Mouse (Mus musculus) liver, postnatal 0 days (tissue): ENCODE data around the gene Sod3. TPM values are rescaled to one million over a fixed set of nuclear protein-coding genes. Genes with fewer than 3 reads are reported as not detected.

Experiments used
- ATAC-seq: fragments of 200-750 bp; cut with Nextera tagmentation; 2 replicates; pipeline ENCODE4 v1.8.0; 2017; ENCODE audit warnings: mild to moderate bottlenecking, moderate library complexity
- DNase-seq: peaks from one replicate; pipeline ENCODE4 v3.0.0-alpha.2; 2016
- H3K27ac ChIP-seq: fragments of 300-500 bp; sonication (generic); 2 replicates; pipeline ENCODE4 v1.5.1; 2014; ENCODE audit warnings: antibody characterized with exemption, moderate library complexity, mild to moderate bottlenecking, low read depth
- H3K27me3 ChIP-seq: fragments of 300-500 bp; sonication (generic); 2 replicates; pipeline ENCODE4 v1.6.1; 2014; ENCODE audit warnings: low read length, control low read depth, mixed read lengths; ENCODE audit not compliant: insufficient read depth
- H3K36me3 ChIP-seq: fragments of 300-500 bp; sonication (generic); replicated peaks from 2 replicates; pipeline ENCODE4 v1.6.1; 2014; ENCODE audit warnings: mild to moderate bottlenecking, control low read depth, low read length, moderate library complexity, mixed read lengths; ENCODE audit not compliant: insufficient read depth
- H3K4me1 ChIP-seq: fragments of 300-500 bp; sonication (generic); 2 replicates; pipeline ENCODE4 v1.6.1; 2014; ENCODE audit warnings: antibody characterized with exemption, mild to moderate bottlenecking, control low read depth; ENCODE audit not compliant: insufficient read depth
- H3K4me2 ChIP-seq: fragments of 300-500 bp; sonication (generic); 2 replicates; pipeline ENCODE4 v1.6.1; 2014; ENCODE audit warnings: low read depth, mild to moderate bottlenecking, low read length, moderate library complexity, mixed read lengths
- H3K4me3 ChIP-seq: fragments of 300-500 bp; sonication (generic); 2 replicates; pipeline ENCODE4 v1.5.1; 2014; ENCODE audit warnings: low read depth, low read length
- H3K9ac ChIP-seq: fragments of 300-500 bp; sonication (generic); replicated peaks from 2 replicates; pipeline ENCODE4 v1.6.1; 2014; ENCODE audit warnings: mild to moderate bottlenecking, moderate library complexity
- H3K9me3 ChIP-seq: fragments of 300-500 bp; sonication (generic); 2 replicates; pipeline ENCODE4 v1.6.1; 2016; ENCODE audit warnings: mild to moderate bottlenecking, control low read depth, low read length, mixed read lengths
- CTCF ChIP-seq: sonication (generic); IDR thresholded peaks from 2 replicates; pipeline ENCODE4 v1.5.1; 2016; ENCODE audit warnings: antibody characterized with exemption, low read depth
- EP300 ChIP-seq: IDR thresholded peaks from 2 replicates; pipeline ENCODE4 v1.6.1; 2016; ENCODE audit warnings: antibody characterized with exemption, low read depth, mild to moderate bottlenecking
- WGBS: fragments of 180-500 bp; shearing (Covaris S2); extraction: QIAGEN DNeasy Blood & Tissue Kit; methylation state at CpG from one replicate; pipeline ENCODE4 v1.1.7; 2014; ENCODE audit not compliant: insufficient replicate concordance; 5-methylcytosine and 5-hydroxymethylcytosine counted together
- polyA plus RNA-seq: library from polyadenylated mRNA; unstranded; fragments of >200 nt; fragmentation: Nextera tagmentation; extraction: Ambion mirVana; gene quantifications from 2 replicates; pipeline ENCODE4 v1.2.1, GENCODE M21; 2015

Sod3 gene
- polyA plus RNA-seq, 1 experiment from 2014 or later = 23.0 TPM

DNA sequence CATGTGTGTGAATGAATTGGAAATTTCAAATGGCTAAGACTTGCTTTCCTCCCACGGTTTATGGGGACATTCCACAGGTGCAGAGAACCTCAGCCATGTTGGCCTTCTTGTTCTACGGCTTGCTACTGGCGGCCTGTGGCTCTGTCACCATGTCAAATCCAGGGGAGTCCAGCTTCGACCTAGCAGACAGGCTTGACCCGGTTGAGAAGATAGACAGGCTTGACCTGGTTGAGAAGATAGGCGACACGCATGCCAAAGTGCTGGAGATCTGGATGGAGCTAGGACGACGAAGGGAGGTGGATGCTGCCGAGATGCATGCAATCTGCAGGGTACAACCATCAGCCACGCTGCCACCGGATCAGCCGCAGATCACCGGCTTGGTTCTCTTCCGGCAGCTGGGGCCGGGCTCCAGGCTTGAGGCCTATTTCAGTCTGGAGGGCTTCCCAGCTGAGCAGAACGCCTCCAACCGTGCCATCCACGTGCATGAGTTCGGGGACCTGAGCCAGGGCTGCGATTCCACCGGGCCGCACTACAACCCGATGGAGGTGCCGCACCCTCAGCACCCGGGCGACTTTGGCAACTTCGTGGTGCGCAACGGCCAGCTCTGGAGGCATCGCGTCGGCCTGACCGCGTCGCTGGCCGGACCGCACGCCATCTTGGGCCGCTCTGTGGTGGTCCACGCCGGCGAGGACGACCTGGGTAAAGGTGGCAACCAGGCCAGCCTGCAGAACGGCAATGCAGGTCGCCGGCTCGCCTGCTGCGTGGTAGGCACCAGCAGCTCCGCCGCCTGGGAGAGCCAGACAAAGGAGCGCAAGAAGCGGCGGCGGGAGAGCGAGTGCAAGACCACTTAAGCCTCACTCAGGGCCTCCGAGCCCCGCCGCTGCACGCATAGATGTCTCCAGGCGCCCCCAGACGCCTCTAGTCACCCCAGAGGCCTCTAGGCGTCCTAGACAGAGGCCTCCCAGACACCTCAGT is 4.6 kb downstream of the Sod3 start:
- no peak for TF ChIP-seq CTCF
- H3K4me3 ChIP-seq = no peak overlapping the region
- DNase-seq (no peak), ATAC-seq (no peak)
- no peaks in the 10 kb centered on the region for H3K4me1 ChIP-seq
- no peak overlapping the region for H3K9ac ChIP-seq
- no peaks in the 10 kb centered on the region for H3K9me3 ChIP-seq
- WGBS = 56% methylated on average over 52 of the region's 63 CpGs
- 0 out of 2 replicates have a peak, but pooled peaks cover 3% of the 10 kb centered on the region for H3K27me3 ChIP-seq
- no peak overlapping the region for H3K27ac ChIP-seq
- no peaks in the 10 kb centered on the region for H3K36me3 ChIP-seq
- no peak overlapping the region for H3K4me2 ChIP-seq

DNA sequence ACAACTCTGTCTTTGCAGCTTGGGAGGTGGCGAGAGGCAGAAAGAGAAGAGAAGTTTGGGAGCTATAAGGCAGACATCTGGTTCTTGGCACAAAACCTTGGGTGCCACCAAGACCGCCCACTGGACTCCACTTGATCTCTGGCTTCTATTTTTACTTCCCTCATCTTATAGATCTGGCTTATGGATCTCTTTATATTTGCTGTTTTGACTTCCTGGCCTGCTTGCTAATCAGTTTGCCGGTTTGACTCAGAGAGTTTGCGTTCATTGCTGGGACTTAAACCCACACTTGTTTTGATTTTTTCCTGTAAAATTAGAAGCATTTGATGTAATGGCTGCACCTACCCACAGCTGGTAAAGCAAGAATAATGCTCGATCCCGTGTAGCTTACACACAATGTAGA is 7.3 kb downstream of the Sod3 start:
- Histone ChIP-seq H3K9me3 (no peaks in the 10 kb centered on the region), H3K9ac (no peak overlapping the region), H3K36me3 (0 out of 2 replicates have a peak, but pooled peaks cover under 1% of the 10 kb centered on the region), H3K4me1 (no peaks in the 10 kb centered on the region), H3K4me3 (no peak overlapping the region), H3K4me2 (no peak overlapping the region), H3K27ac (no peak overlapping the region), H3K27me3 (0 out of 2 replicates have a peak, but pooled peaks cover 3% of the 10 kb centered on the region)
- 83% methylated on average over 6 of the region's 6 CpGs for WGBS
- TF ChIP-seq EP300 (no peak), CTCF (no peak)
- ATAC-seq (no peak), DNase-seq (no peak)

DNA sequence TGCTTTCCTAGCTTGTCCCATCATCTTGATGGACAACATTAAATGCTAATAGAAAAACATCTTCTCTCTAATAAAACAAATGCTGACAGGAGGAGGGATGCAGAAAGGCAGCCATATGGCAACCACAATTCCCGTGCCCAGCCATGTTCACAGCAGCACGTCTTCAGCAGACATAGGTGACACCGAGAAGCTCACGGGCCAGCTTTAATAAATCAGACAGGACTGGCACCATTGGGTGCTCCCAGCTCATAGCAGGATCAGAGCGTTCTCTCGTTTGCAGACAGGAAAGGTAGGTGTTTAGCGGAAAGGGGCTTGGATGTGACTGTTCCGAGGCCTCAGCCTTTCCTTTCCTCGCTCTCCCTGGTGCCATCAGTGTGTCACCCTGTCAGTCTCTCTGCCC is 12.3 kb downstream of the Sod3 start:
- WGBS = 82% methylated on average over 9 of the region's 9 CpGs

DNA sequence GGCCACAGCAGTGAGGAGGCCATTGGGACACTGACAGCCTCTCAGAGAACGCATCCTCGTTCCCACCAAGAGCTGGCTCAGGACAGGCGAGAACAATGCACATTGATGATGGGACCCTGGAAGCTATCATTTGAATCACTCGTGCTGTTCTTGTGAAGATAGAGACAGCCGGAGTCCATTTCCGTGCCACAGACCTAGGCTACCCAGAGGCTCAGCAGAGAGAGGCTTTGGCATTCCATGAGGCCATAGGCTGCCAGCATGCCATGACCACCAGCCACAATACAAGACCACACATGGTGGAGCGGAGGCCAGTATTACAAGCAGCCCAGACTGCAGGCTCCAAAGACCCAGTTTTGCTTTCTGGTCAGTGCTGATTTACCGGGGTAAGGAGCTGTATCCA is 19.2 kb downstream of the Sod3 start:
- no peak overlapping the region for H3K4me2 ChIP-seq
- DNase-seq (no peak), ATAC-seq (no peak)
- no peak overlapping the region for H3K4me3 ChIP-seq
- no peak for TF ChIP-seq CTCF
- H3K9me3 ChIP-seq = no peaks in the 10 kb centered on the region
- WGBS = 80% methylated on average over 8 of the region's 8 CpGs
- H3K36me3 ChIP-seq = no peaks in the 10 kb centered on the region
- H3K27me3 ChIP-seq = no peaks in the 10 kb centered on the region
- H3K9ac ChIP-seq = no peak overlapping the region
- no peaks in the 10 kb centered on the region for H3K4me1 ChIP-seq
- H3K27ac ChIP-seq = no peak overlapping the region

More for the DNA sequence above, 12.3 kb downstream of the Sod3 start:
- Histone ChIP-seq H3K9me3 (no peaks in the 10 kb centered on the region), H3K4me3 (no peak overlapping the region), H3K4me1 (no peaks in the 10 kb centered on the region), H3K27me3 (no peaks in the 10 kb centered on the region), H3K36me3 (0 out of 2 replicates have a peak, but pooled peaks cover 3% of the 10 kb centered on the region), H3K4me2 (no peak overlapping the region), H3K9ac (no peak overlapping the region), H3K27ac (no peak overlapping the region)
- DNase-seq = no peak
- ATAC-seq = no peak
- no peak for TF ChIP-seq EP300

DNA sequence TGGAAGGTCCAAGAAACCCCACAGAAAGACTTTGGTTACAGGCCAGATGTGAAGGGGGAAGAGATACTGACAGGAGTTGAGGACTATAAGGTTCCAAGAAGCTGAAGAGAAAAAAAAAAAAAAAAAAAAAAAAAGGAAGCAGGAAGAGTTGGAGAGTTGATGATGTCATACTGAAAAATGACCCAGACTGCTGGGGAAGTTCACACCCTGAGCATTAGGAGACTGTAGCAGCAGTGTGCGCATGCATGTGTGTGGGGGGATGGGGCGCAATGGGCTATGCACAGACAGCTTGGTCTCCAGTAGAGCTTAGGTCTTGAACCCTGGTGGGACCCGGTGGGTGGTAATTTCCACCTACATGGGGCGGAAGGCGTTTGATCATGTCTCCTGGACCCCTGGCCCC is 20.2 kb downstream of the Sod3 start:
- Histone ChIP-seq H3K4me3 (no peak overlapping the region), H3K27me3 (no peaks in the 10 kb centered on the region), H3K9me3 (no peaks in the 10 kb centered on the region), H3K36me3 (no peaks in the 10 kb centered on the region), H3K9ac (no peak overlapping the region), H3K27ac (no peak overlapping the region), H3K4me1 (no peaks in the 10 kb centered on the region), H3K4me2 (no peak overlapping the region)
- 77% methylated on average over 5 of the region's 5 CpGs for WGBS
- DNase-seq (no peak), ATAC-seq (no peak)
- TF ChIP-seq CTCF = no peak

DNA sequence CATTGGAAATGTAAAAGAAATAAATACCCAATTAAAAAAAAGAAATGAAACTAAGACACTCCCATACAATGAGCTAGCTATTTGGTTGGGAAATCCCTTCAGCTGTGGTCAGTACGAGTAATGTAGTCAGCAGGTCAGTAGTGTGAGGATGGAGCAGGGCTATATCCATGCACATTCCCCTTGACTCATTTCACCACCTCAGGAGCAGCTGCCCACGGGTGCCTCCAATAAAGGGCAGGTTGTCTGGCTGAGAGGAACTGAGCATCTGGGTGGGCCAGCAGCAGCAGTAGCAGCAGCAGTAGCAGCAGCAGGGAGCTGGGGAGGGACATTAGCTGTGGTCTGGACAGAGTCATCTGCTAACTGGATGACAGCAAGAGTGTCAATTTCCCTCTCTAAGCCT is 22.4 kb downstream of the Sod3 start:
- no peak overlapping the region for H3K4me2 ChIP-seq
- H3K27ac ChIP-seq = no peak overlapping the region
- ATAC-seq = no peak
- TF ChIP-seq EP300 (no peak), CTCF (no peak)
- DNase-seq = no peak
- H3K36me3 ChIP-seq = no peaks in the 10 kb centered on the region
- H3K27me3 ChIP-seq = no peaks in the 10 kb centered on the region
- 75% methylated on average over 2 of the region's 2 CpGs for WGBS
- H3K4me1 ChIP-seq = no peaks in the 10 kb centered on the region
- no peak overlapping the region for H3K4me3 ChIP-seq
- no peak overlapping the region for H3K9ac ChIP-seq
- no peaks in the 10 kb centered on the region for H3K9me3 ChIP-seq
